Mouse (Mus musculus) ES-Bruce4 (cell line): Measurements from ENCODE around the gene Sox1. TPM values are rescaled to one million over a fixed set of nuclear protein-coding genes. Genes with fewer than 3 reads are reported as not detected.
A peak's percentile ranks its signal among the peaks of the same experiment; 100 is the strongest.

Source experiments
- H3K27ac ChIP-seq: 2 replicates; pipeline ENCODE4 v1.5.1; 2012; ENCODE audit warnings: low read length, inconsistent platforms; ENCODE audit not compliant: insufficient read depth
- H3K27me3 ChIP-seq: 2 replicates; pipeline ENCODE4 v1.6.1; 2012; ENCODE audit warnings: mild to moderate bottlenecking, low read length, inconsistent platforms; ENCODE audit not compliant: control insufficient read depth, poor library complexity, insufficient read depth, severe bottlenecking
- H3K36me3 ChIP-seq: 2 replicates; pipeline ENCODE4 v1.6.1; 2012; ENCODE audit warnings: inconsistent platforms, mild to moderate bottlenecking, low read length, moderate library complexity; ENCODE audit not compliant: control insufficient read depth, poor library complexity, insufficient read depth, severe bottlenecking
- H3K4me1 ChIP-seq: one replicate; pipeline ENCODE4 v1.8.1; 2011; ENCODE audit warnings: low read length; ENCODE audit not compliant: control insufficient read depth, insufficient read depth
- H3K4me3 ChIP-seq: 2 replicates; pipeline ENCODE4 v1.5.1; 2011; ENCODE audit warnings: low read depth, mild to moderate bottlenecking, low read length
- H3K9ac ChIP-seq: 2 replicates; pipeline ENCODE4 v1.6.1; 2012; ENCODE audit warnings: low read depth, mild to moderate bottlenecking, inconsistent platforms; ENCODE audit not compliant: poor library complexity, severe bottlenecking
- H3K9me3 ChIP-seq: replicated peaks from 2 replicates; pipeline ENCODE4 v1.6.1; 2012; ENCODE audit warnings: mild to moderate bottlenecking, low read length, inconsistent platforms; ENCODE audit not compliant: control insufficient read depth, poor library complexity, insufficient read depth, severe bottlenecking
- CTCF ChIP-seq: IDR thresholded peaks from one replicate; pipeline ENCODE4 v1.8.1; 2011; ENCODE audit warnings: low read depth, low read length
- EP300 ChIP-seq: IDR thresholded peaks from 2 replicates; pipeline ENCODE4 v1.6.1; 2011; ENCODE audit warnings: low read depth, low read length; ENCODE audit not compliant: insufficient read depth
- POLR2A ChIP-seq: IDR thresholded peaks from one replicate; pipeline ENCODE4 v1.8.1; 2011; ENCODE audit warnings: low read length; ENCODE audit not compliant: insufficient read depth
- polyA plus RNA-seq: library from polyadenylated mRNA; stranded (reverse); fragments of >200 nt; gene quantifications from 2 replicates; pipeline ENCODE4 v1.2.4, GENCODE M21; 2011; ENCODE audit warnings: low read depth; ENCODE audit not compliant: missing spikeins, insufficient read depth, insufficient read length

The Sox1 gene
- polyA plus RNA-seq, 1 experiment: 0.37 TPM

- Histone ChIP-seq H3K9me3 (no peaks in the 10 kb centered on the region), H3K27ac (no peak overlapping the region)
Observed at GRCm38 (mm10) chr8:12391366-12392250, 3.5 kb upstream of the Sox1 start.

GRCm38 (mm10) chr8:12392801-12393200 lies 2.3 kb upstream of the Sox1 start:
- no peak for TF ChIP-seq CTCF
- TF ChIP-seq POLR2A: no peak
- no peak for TF ChIP-seq EP300
- Histone ChIP-seq H3K9me3 (no peaks in the 10 kb centered on the region), H3K27ac (no peak overlapping the region), H3K36me3 (no peaks in the 10 kb centered on the region), H3K4me1 (no peaks in the 10 kb centered on the region), H3K9ac (no peak overlapping the region), H3K4me3 (no peak overlapping the region), H3K27me3 (peaks cover 66% of the 10 kb centered on the region)

More at GRCm38 (mm10) chr8:12391366-12392250, 3.5 kb upstream of the Sox1 start:
- Histone ChIP-seq H3K4me1 (no peaks in the 10 kb centered on the region), H3K27me3 (peaks cover 67% of the 10 kb centered on the region), H3K36me3 (no peaks in the 10 kb centered on the region), H3K9ac (peak overlapping the region; percentile 31; the same call in 1 of the 2 replicates), H3K4me3 (no peak overlapping the region)
- TF ChIP-seq POLR2A (no peak), EP300 (no peak), CTCF (peak; percentile 70)

DNA sequence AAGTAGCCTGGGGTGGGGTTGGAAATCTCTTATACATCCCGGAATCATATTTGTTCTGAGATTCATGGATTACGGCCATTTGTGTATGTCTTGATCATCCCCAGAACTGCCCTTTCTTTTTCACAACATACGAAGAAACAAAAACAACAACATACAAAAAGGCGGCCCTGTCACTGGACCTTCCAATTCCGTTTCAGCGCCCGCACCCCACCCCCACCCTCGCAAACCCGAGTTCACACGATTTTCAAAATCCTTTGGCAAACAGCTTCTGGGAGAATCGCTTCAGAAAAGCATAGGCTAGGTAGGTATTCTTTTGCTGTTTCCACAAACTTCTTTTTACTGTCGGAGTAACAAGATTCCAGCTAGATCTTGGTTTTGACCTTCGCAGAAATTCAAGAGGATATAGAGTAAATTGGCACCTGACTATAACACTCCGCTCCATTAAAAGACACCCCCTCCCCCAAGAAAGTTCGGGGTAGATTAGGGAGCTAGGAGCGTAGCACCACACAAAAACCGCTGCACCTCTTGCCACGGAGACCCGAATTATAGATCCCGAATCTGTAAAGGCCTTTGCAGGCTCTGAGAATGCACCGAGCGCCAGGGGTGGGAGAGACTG lies 602 bp upstream of the Sox1 start:
- Histone ChIP-seq H3K36me3 (no peaks in the 10 kb centered on the region), H3K4me1 (no peaks in the 10 kb centered on the region), H3K9me3 (no peaks in the 10 kb centered on the region), H3K27ac (no peak overlapping the region), H3K9ac (peak overlapping the region; percentile 89), H3K4me3 (peak overlapping the region; percentile 68), H3K27me3 (peaks cover 62% of the 10 kb centered on the region)
- no peak for TF ChIP-seq POLR2A
- TF ChIP-seq CTCF: no peak
- no peak for TF ChIP-seq EP300

- Histone ChIP-seq H3K9me3 (no peaks in the 10 kb centered on the region), H3K4me1 (no peaks in the 10 kb centered on the region), H3K36me3 (no peaks in the 10 kb centered on the region), H3K27me3 (peaks cover 56% of the 10 kb centered on the region), H3K9ac (peak overlapping the region; percentile 89), H3K4me3 (peak overlapping the region; percentile 66), H3K27ac (no peak overlapping the region)
- TF ChIP-seq EP300 (no peak), CTCF (no peak), POLR2A (no peak)
Observed at GRCm38 (mm10) chr8:12396501-12397345, 1.6 kb downstream of the Sox1 start.

DNA sequence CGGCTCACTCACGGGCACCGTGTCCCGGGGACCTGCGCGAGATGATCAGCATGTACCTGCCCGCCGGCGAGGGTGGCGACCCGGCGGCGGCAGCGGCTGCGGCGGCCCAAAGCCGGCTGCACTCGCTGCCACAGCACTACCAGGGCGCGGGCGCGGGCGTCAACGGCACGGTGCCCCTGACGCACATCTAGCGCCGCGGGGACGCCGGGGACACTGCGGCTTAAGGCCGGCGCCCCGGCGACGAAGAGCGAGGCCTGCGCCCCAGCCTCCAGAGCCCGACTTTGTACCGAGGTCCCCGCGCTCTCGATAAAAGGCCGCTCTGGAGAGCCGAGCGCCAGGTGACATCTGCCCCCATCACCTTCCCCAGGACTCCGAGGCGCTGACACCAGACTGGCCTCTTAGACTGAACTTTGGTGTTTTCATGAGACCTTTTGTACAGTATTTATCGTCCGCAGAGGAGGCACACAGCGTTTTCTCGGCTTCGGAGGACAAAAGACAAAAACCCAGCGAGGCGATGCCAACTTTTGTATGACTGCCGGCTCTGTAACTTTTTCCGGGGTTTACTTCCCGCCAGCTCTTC lies 2.3 kb downstream of the Sox1 start:
- no peaks in the 10 kb centered on the region for H3K4me1 ChIP-seq
- H3K4me3 ChIP-seq: peak overlapping the region; percentile 66
- TF ChIP-seq CTCF (no peak), EP300 (no peak)
- H3K9ac ChIP-seq: peak overlapping the region; percentile 89
- no peaks in the 10 kb centered on the region for H3K9me3 ChIP-seq
- H3K27ac ChIP-seq: no peak overlapping the region
- no peaks in the 10 kb centered on the region for H3K36me3 ChIP-seq
- peaks cover 56% of the 10 kb centered on the region for H3K27me3 ChIP-seq
